Mouse (Mus musculus): Measurements from ENCODE around the gene Gm4922. TPM values are rescaled to one million over a fixed set of nuclear protein-coding genes. Genes with fewer than 3 reads are reported as not detected.

Gm4922 gene
- polyA plus RNA-seq (2012; ENCODE audit: low replicate concordance): not detected in 2 replicates

DNA sequence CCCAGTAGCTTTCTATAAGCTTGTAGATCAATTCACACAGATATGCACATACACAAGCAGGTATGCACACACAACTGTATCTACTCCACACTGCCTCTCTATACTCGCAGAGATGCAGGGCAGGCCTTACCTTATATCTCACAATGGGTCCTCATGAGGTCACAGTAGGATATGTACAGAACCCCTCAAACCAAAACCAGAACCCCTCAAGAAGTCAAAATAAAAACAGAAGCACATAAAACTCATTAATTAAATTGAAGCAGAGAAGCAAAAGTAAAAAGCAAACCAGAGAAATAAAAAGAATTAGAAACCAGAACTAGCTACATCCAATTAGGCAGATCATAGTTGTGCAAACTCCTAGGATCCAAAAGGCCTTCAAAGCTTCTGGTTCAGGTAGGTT is at the start of gene Gm4922:
Gene Gm4922, minus strand, starts transcription at position 101 of the 400 bp plus-strand sequence.

DNA sequence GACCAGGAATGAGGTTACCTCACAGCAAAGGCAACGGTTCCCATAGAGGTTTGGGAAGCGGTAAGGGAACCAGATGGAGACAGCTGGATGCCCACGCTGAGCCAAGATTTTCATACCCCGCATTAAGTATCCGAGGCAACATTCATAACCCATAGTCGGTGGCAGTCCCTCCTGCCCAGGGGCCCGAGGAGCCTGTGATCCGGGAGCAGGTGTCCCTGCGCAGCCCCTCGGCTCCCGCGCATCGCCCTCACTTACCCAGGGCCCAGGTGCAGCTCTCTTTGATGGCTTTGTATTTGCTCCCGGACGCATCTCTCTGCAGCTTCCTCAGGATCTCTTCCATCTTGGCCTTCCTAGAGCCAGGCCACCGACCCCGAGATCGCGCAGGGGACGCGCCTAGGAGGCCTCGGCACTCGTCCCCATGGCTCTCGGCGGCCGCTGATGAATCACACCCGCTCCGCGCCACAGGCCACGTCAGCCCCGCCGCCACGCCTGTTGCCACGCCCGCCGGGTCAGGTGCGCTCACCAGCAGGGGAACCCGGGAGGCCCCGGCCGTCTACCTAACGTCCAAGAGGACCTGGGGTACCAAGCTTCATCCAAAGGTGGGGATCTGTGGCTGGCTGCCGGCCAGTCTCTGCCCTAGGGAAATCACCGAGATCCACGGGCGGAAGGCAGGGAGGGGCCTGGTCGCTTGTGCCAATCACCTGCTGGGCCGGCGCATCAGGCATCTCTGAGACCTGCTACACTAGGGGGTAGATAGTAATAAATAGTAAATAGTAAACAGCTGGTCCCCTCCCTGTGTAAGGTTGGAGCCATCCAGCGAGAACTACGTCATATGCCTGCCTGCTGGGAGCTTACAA is 43.1 kb downstream of the Gm4922 start, which contains the start of gene Arfgef3:
Gene Arfgef3, minus strand, starts transcription at position 664 of the 857 bp plus-strand sequence.

Other genes with a start within 250 kb of the Gm4922 start
- gene Hebp2, start 240.7 kb downstream of the Gm4922 start, polyA plus RNA-seq (2012; ENCODE audit: low replicate concordance): 0.46 and 1.9 TPM in 2 replicates
- 0.03 and 0.07 TPM in 2 replicates for gene Arfgef3, start 42.8 kb downstream of the Gm4922 start, polyA plus RNA-seq (2012; ENCODE audit: low replicate concordance)
- gene Perp, start 58.2 kb upstream of the Gm4922 start, polyA plus RNA-seq (2012; ENCODE audit: low replicate concordance): 0.43 TPM in 1 of 2 replicates, not detected in the other
- 12.1 and 15.7 TPM in 2 replicates for gene Tnfaip3, start 228.9 kb upstream of the Gm4922 start, polyA plus RNA-seq (2012; ENCODE audit: low replicate concordance)